Mouse (Mus musculus): ENCODE data around the gene Ctnna3.
"Not testable (repeated sequence)": the region's sequence is repeated elsewhere in the genome, so short reads cannot be mapped to it uniquely, and the experiment has no call there.

Ctnna3 gene

GRCm38 (mm10) chr10:64571311-64571710 lies 1141.4 kb downstream of the Ctnna3 start:
- DNase-seq (ENCODE audit: low spot score) = no peak

- no peak for DNase-seq (ENCODE audit: low spot score)
Observed at GRCm38 (mm10) chr10:64588116-64588515, 1158.2 kb downstream of the Ctnna3 start.

GRCm38 (mm10) chr10:64636760-64637159 lies 1206.9 kb downstream of the Ctnna3 start:
- DNase-seq (ENCODE audit: low spot score) = no peak

GRCm38 (mm10) chr10:64639061-64639460 lies 1209.2 kb downstream of the Ctnna3 start:
- DNase-seq (ENCODE audit: low spot score) = no peak

- no peak for DNase-seq (ENCODE audit: low spot score)
Observed at GRCm38 (mm10) chr10:64641093-64641492, 1211.2 kb downstream of the Ctnna3 start.

- DNase-seq (ENCODE audit: low spot score) = no peak
Observed at GRCm38 (mm10) chr10:64641576-64641975, 1211.7 kb downstream of the Ctnna3 start.

GRCm38 (mm10) chr10:64643976-64644375 lies 1214.1 kb downstream of the Ctnna3 start:
- no peak for DNase-seq (ENCODE audit: low spot score)

- no peak for DNase-seq (ENCODE audit: low spot score)
Observed at GRCm38 (mm10) chr10:64661190-64661589, 1231.3 kb downstream of the Ctnna3 start.

GRCm38 (mm10) chr10:64671469-64671868 lies 1241.6 kb downstream of the Ctnna3 start:
- DNase-seq (ENCODE audit: low spot score) = no peak

GRCm38 (mm10) chr10:64675796-64676195 lies 1245.9 kb downstream of the Ctnna3 start:
- DNase-seq (ENCODE audit: low spot score) = no peak

- DNase-seq (ENCODE audit: low spot score) = no peak
Observed at GRCm38 (mm10) chr10:64710017-64710416, 1280.1 kb downstream of the Ctnna3 start.

- no peak for DNase-seq (ENCODE audit: low spot score)
Observed at GRCm38 (mm10) chr10:64718036-64718435, 1288.1 kb downstream of the Ctnna3 start.

- no peak for DNase-seq (ENCODE audit: low spot score)
Observed at GRCm38 (mm10) chr10:64735692-64736091, 1305.8 kb downstream of the Ctnna3 start.

GRCm38 (mm10) chr10:64736616-64737015 lies 1306.7 kb downstream of the Ctnna3 start:
- no peak for DNase-seq (ENCODE audit: low spot score)

GRCm38 (mm10) chr10:64741721-64742120 lies 1311.8 kb downstream of the Ctnna3 start:
- DNase-seq (ENCODE audit: low spot score) = not testable (repeated sequence)

GRCm38 (mm10) chr10:64744099-64744498 lies 1314.2 kb downstream of the Ctnna3 start:
- DNase-seq (ENCODE audit: low spot score) = not testable (repeated sequence)

GRCm38 (mm10) chr10:64748651-64749050 lies 1318.8 kb downstream of the Ctnna3 start:
- no peak for DNase-seq (ENCODE audit: low spot score)

- DNase-seq (ENCODE audit: low spot score) = no peak
Observed at GRCm38 (mm10) chr10:64750791-64751190, 1320.9 kb downstream of the Ctnna3 start.

- DNase-seq (ENCODE audit: low spot score) = no peak
Observed at GRCm38 (mm10) chr10:64836315-64836714, 1406.4 kb downstream of the Ctnna3 start.

- DNase-seq (ENCODE audit: low spot score) = no peak
Observed at GRCm38 (mm10) chr10:64861439-64861838, 1431.5 kb downstream of the Ctnna3 start.

- DNase-seq (ENCODE audit: low spot score) = no peak
Observed at GRCm38 (mm10) chr10:64870888-64871287, 1441.0 kb downstream of the Ctnna3 start.

- DNase-seq (ENCODE audit: low spot score) = no peak
Observed at GRCm38 (mm10) chr10:64876506-64876905, 1446.6 kb downstream of the Ctnna3 start.

- DNase-seq (ENCODE audit: low spot score) = no peak
Observed at GRCm38 (mm10) chr10:64879860-64880259, 1450.0 kb downstream of the Ctnna3 start.

- DNase-seq (ENCODE audit: low spot score) = no peak
Observed at GRCm38 (mm10) chr10:64886946-64887345, 1457.0 kb downstream of the Ctnna3 start.

- no peak for DNase-seq (ENCODE audit: low spot score)
Observed at GRCm38 (mm10) chr10:64892458-64892857, 1462.6 kb downstream of the Ctnna3 start.
